Mouse (Mus musculus) intestine, embryonic 14.5 days (tissue): ENCODE measurements around the gene Asgr1. TPM values are rescaled to one million over a fixed set of nuclear protein-coding genes. Genes with fewer than 3 reads are reported as not detected.

Experiments
- ATAC-seq: fragments of 200-750 bp; cut with Nextera tagmentation; replicated peaks from 2 replicates; pipeline ENCODE4 v1.8.0; 2017; ENCODE audit warnings: low read depth, moderate number of reproducible peaks, moderate TSS enrichment, moderate library complexity; ENCODE audit not compliant: low FRiP score, low TSS enrichment
- DNase-seq: peaks from one replicate; pipeline ENCODE4 v3.0.0-alpha.2; 2018; ENCODE audit warnings: low spot score
- H3K27ac ChIP-seq: fragments of 300-500 bp; sonication (generic); 2 replicates; pipeline ENCODE4 v1.5.1; 2014; ENCODE audit warnings: low read depth, mild to moderate bottlenecking, control low read depth
- H3K27me3 ChIP-seq: fragments of 300-500 bp; sonication (generic); replicated peaks from 2 replicates; pipeline ENCODE4 v1.6.1; 2014; ENCODE audit warnings: low read length, control low read depth; ENCODE audit not compliant: control insufficient read depth, insufficient read depth
- H3K36me3 ChIP-seq: fragments of 300-500 bp; sonication (generic); 2 replicates; pipeline ENCODE4 v1.6.1; 2014; ENCODE audit warnings: low read length, control low read depth; ENCODE audit not compliant: control insufficient read depth, insufficient read depth
- H3K4me1 ChIP-seq: fragments of 300-500 bp; sonication (generic); replicated peaks from 2 replicates; pipeline ENCODE4 v1.6.1; 2014; ENCODE audit warnings: low read length, control low read depth, mixed read lengths; ENCODE audit not compliant: control insufficient read depth, insufficient read depth
- H3K4me2 ChIP-seq: fragments of 300-500 bp; sonication (generic); 2 replicates; pipeline ENCODE4 v1.6.1; 2014; ENCODE audit warnings: low read length
- H3K4me3 ChIP-seq: fragments of 300-500 bp; sonication (generic); 2 replicates; pipeline ENCODE4 v1.5.1; 2014; ENCODE audit warnings: low read depth, low read length, control low read depth, mixed read lengths
- H3K9ac ChIP-seq: fragments of 300-500 bp; sonication (generic); 2 replicates; pipeline ENCODE4 v1.6.1; 2014; ENCODE audit warnings: mild to moderate bottlenecking, low read length
- H3K9me3 ChIP-seq: fragments of 300-500 bp; sonication (generic); 2 replicates; pipeline ENCODE4 v1.6.1; 2016; ENCODE audit warnings: low read length, control low read depth; ENCODE audit not compliant: control insufficient read depth
- WGBS: fragments of 180-500 bp; shearing (Covaris S2); extraction: QIAGEN DNeasy Blood & Tissue Kit; methylation state at CpG from one replicate; pipeline ENCODE4 v1.1.7; 2014; 5-methylcytosine and 5-hydroxymethylcytosine counted together
- polyA plus RNA-seq: library from polyadenylated mRNA; unstranded; fragments of >200 nt; fragmentation: Nextera tagmentation; extraction: Ambion mirVana; gene quantifications from 2 replicates; pipeline ENCODE4 v1.2.1, GENCODE M21; 2014

The Asgr1 gene
- 0.26 TPM in 1 of 2 replicates, not detected in the other for polyA plus RNA-seq

DNA sequence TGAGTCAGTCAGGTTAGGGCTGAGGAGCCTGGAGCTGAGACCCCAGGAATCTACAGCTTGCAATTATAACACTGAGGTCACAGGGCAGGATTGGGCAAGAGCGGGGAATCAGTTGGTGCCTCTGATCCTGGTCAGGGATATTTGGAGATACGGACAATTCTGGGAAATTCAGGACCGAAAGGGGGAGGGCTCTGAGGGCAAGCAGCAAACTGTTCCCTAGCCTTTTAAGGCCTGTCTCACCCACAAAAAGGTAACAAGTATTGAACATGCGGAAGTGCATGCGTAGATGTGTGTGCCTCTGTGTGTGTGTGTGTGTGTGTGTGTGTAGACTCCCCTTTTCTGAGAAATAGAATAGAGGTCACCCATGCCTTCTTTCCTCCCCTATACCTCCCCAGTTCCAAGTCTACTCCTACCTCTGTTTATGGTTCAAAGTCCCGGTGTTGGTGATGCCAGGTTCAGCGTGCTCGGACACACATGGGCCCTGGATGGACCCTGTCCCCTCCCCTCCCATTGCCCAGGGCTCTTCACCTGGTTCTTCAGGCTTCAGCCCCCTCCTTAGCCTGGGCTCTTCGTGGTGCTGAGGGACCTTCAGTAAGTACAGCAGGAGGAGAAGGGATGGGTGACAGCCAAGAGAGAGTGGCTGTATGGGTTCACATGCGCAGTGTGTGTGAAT lies at the start of gene Asgr1:
Gene Asgr1 (plus strand): TSS at position 188 of the 673 bp plus-strand sequence.
- no peak within 1 kb of the TSS for H3K9ac ChIP-seq
- H3K4me3 ChIP-seq, result no peak within 1 kb of the TSS
- no peak within 1 kb of the TSS for H3K27ac ChIP-seq
- no peaks in the 10 kb centered on the region for H3K9me3 ChIP-seq
- H3K4me1 ChIP-seq, result 0 out of 2 replicates have a peak, but pooled peaks cover 8% of the 10 kb centered on the region
- 88% methylated on average over 10 of the region's 10 CpGs for WGBS
- H3K36me3 ChIP-seq, result no peaks in the 10 kb centered on the region
- DNase-seq (no peak), ATAC-seq (no peak)
- H3K4me2 ChIP-seq, result no peak within 1 kb of the TSS
- 0 out of 2 replicates have a peak, but pooled peaks cover 2% of the 10 kb centered on the region for H3K27me3 ChIP-seq

GRCm38 (mm10) chr11:70005521-70005920 lies 48.4 kb upstream of the Asgr1 start:
- DNase-seq, result no peak

GRCm38 (mm10) chr11:70010033-70010432 lies 43.9 kb upstream of the Asgr1 start:
- H3K4me1 ChIP-seq, result peaks cover 6% of the 10 kb centered on the region
- H3K27me3 ChIP-seq, result no peaks in the 10 kb centered on the region
- WGBS, result 90% methylated on average over 6 of the region's 6 CpGs
- H3K9ac ChIP-seq, result no peak overlapping the region
- ATAC-seq (no peak), DNase-seq (no peak)
- H3K36me3 ChIP-seq, result peaks cover 89% of the 10 kb centered on the region
- H3K4me2 ChIP-seq, result no peak overlapping the region
- H3K27ac ChIP-seq, result no peak overlapping the region
- no peak overlapping the region for H3K4me3 ChIP-seq
- no peaks in the 10 kb centered on the region for H3K9me3 ChIP-seq

More at GRCm38 (mm10) chr11:70005521-70005920, 48.4 kb upstream of the Asgr1 start:
- peaks cover 59% of the 10 kb centered on the region for H3K36me3 ChIP-seq
- no peak overlapping the region for H3K4me3 ChIP-seq
- H3K4me2 ChIP-seq, result no peak overlapping the region
- H3K9me3 ChIP-seq, result no peaks in the 10 kb centered on the region
- H3K27me3 ChIP-seq, result no peaks in the 10 kb centered on the region
- H3K9ac ChIP-seq, result no peak overlapping the region
- peaks cover 18% of the 10 kb centered on the region for H3K4me1 ChIP-seq
- ATAC-seq, result no peak
- 72% methylated on average over 5 of the region's 5 CpGs for WGBS
- no peak overlapping the region for H3K27ac ChIP-seq

- no peaks in the 10 kb centered on the region for H3K9me3 ChIP-seq
- peaks cover 6% of the 10 kb centered on the region for H3K4me1 ChIP-seq
- no peak for DNase-seq
- peaks cover 84% of the 10 kb centered on the region for H3K36me3 ChIP-seq
- H3K9ac ChIP-seq, result no peak overlapping the region
- WGBS, result 81% methylated on average over 12 of the region's 12 CpGs
- H3K27me3 ChIP-seq, result no peaks in the 10 kb centered on the region
- H3K27ac ChIP-seq, result no peak overlapping the region
- H3K4me3 ChIP-seq, result no peak overlapping the region
- ATAC-seq, result no peak
- no peak overlapping the region for H3K4me2 ChIP-seq
Measured at GRCm38 (mm10) chr11:70010548-70010947, 43.3 kb upstream of the Asgr1 start.

DNA sequence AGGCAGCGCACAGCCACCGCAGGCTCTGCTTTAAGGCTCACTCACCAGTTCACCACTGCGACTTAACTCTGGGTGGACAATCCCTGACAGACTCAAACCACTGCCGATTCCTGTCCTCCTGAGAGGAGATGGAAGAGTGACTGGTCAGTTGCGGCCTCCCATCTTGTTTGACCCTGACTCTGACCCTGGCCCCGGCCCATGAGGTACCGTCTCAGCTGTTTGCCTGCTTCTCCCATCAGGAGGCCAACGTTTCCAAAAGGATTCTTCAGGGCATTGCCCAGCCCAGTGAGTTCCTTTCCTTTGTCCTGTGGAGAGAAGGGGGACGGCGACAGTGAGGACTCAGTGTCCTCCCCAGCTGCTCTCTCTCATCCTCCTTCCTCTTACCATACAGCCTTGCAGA lies 42.9 kb upstream of the Asgr1 start:
- DNase-seq (no peak), ATAC-seq (no peak)
- Histone ChIP-seq H3K4me2 (no peak overlapping the region), H3K4me1 (peaks cover 6% of the 10 kb centered on the region), H3K27ac (no peak overlapping the region), H3K4me3 (no peak overlapping the region), H3K27me3 (no peaks in the 10 kb centered on the region), H3K9ac (no peak overlapping the region), H3K36me3 (peaks cover 80% of the 10 kb centered on the region), H3K9me3 (no peaks in the 10 kb centered on the region)
- WGBS, result 88% methylated on average over 10 of the region's 10 CpGs

- Histone ChIP-seq H3K9ac (no peak overlapping the region), H3K27me3 (no peaks in the 10 kb centered on the region), H3K4me1 (peaks cover 13% of the 10 kb centered on the region), H3K4me3 (no peak overlapping the region), H3K4me2 (no peak overlapping the region), H3K36me3 (peaks cover 60% of the 10 kb centered on the region), H3K9me3 (no peaks in the 10 kb centered on the region), H3K27ac (no peak overlapping the region)
- 89% methylated on average over 9 of the region's 9 CpGs for WGBS
- DNase-seq, result no peak
- no peak for ATAC-seq
Measured at GRCm38 (mm10) chr11:70012931-70013330, 41.0 kb upstream of the Asgr1 start.

- H3K9me3 ChIP-seq, result no peaks in the 10 kb centered on the region
- H3K4me1 ChIP-seq, result peaks cover 16% of the 10 kb centered on the region
- no peak overlapping the region for H3K4me2 ChIP-seq
- peaks cover 55% of the 10 kb centered on the region for H3K36me3 ChIP-seq
- H3K27ac ChIP-seq, result no peak overlapping the region
- WGBS, result 80% methylated on average over 3 of the region's 3 CpGs
- DNase-seq, result no peak
- H3K9ac ChIP-seq, result no peak overlapping the region
- no peak overlapping the region for H3K4me3 ChIP-seq
- no peaks in the 10 kb centered on the region for H3K27me3 ChIP-seq
- no peak for ATAC-seq
Measured at GRCm38 (mm10) chr11:70013408-70013807, 40.5 kb upstream of the Asgr1 start.

- Histone ChIP-seq H3K27ac (no peak overlapping the region), H3K36me3 (peaks cover 49% of the 10 kb centered on the region), H3K4me1 (peaks cover 20% of the 10 kb centered on the region), H3K27me3 (no peaks in the 10 kb centered on the region), H3K4me2 (peak overlapping the region; percentile 68; the same call in 1 of the 2 replicates), H3K9me3 (no peaks in the 10 kb centered on the region), H3K9ac (no peak overlapping the region; the same call in 1 of the 2 replicates), H3K4me3 (no peak overlapping the region)
- 59% methylated on average over 5 of the region's 5 CpGs for WGBS
- DNase-seq, result no peak
- ATAC-seq, result no peak
Measured at GRCm38 (mm10) chr11:70014051-70014450, 39.8 kb upstream of the Asgr1 start.
